Mouse (Mus musculus): ENCODE measurements at regions not wholly inside any gene's neighbourhood (a gene's known extent, or its start where the extent isn't known, plus 50 kb on each side); places are given as distances from the start of the nearest gene placed in this dataset.
A peak's percentile ranks its signal among the peaks of the same experiment; 100 is the strongest.

- no peak for DNase-seq
Measured at GRCm38 (mm10) chr13:112044372-112044771, 235.6 kb upstream of the Map3k1 start.

GRCm38 (mm10) chr13:112046247-112047211, 237.7 kb upstream of the Map3k1 start:
- peak; percentile 13 for DNase-seq

GRCm38 (mm10) chr13:112047408-112047807, 238.6 kb upstream of the Map3k1 start:
- DNase-seq: no peak

- DNase-seq: no peak
Measured at GRCm38 (mm10) chr13:112047874-112048273, 239.1 kb upstream of the Map3k1 start.

- DNase-seq: no peak
Measured at GRCm38 (mm10) chr13:112048327-112048726, 239.5 kb upstream of the Map3k1 start.

GRCm38 (mm10) chr13:112050892-112051291, 237.4 kb upstream of the Ankrd55 start:
- no peak for DNase-seq

GRCm38 (mm10) chr13:112052011-112052410, 236.2 kb upstream of the Ankrd55 start:
- DNase-seq: no peak

GRCm38 (mm10) chr13:112052456-112052855, 235.8 kb upstream of the Ankrd55 start:
- DNase-seq: no peak

- no peak for DNase-seq
Measured at GRCm38 (mm10) chr13:112054879-112055371, 233.3 kb upstream of the Ankrd55 start.

GRCm38 (mm10) chr13:112058218-112058617, 230.0 kb upstream of the Ankrd55 start:
- DNase-seq: peak; percentile 17

- DNase-seq: no peak
Measured at GRCm38 (mm10) chr13:112058771-112059170, 229.5 kb upstream of the Ankrd55 start.

GRCm38 (mm10) chr13:112062024-112062423, 226.2 kb upstream of the Ankrd55 start:
- no peak for DNase-seq

GRCm38 (mm10) chr13:112063409-112064111, 224.7 kb upstream of the Ankrd55 start:
- no peak for DNase-seq

GRCm38 (mm10) chr13:112064681-112065080, 223.6 kb upstream of the Ankrd55 start:
- DNase-seq: no peak

- DNase-seq: no peak
Measured at GRCm38 (mm10) chr13:112067066-112067847, 221.0 kb upstream of the Ankrd55 start.

- DNase-seq: no peak
Measured at GRCm38 (mm10) chr13:112070757-112071156, 217.5 kb upstream of the Ankrd55 start.

GRCm38 (mm10) chr13:112071209-112071955, 216.9 kb upstream of the Ankrd55 start:
- DNase-seq: no peak

- no peak for DNase-seq
Measured at GRCm38 (mm10) chr13:112071956-112072314, 216.3 kb upstream of the Ankrd55 start.

- DNase-seq: no peak
Measured at GRCm38 (mm10) chr13:112073519-112074406, 214.5 kb upstream of the Ankrd55 start.

GRCm38 (mm10) chr13:112075847-112076479, 212.3 kb upstream of the Ankrd55 start:
- no peak for DNase-seq

- DNase-seq: no peak
Measured at GRCm38 (mm10) chr13:112078088-112078487, 210.2 kb upstream of the Ankrd55 start.

Measured in cerebellum, adult 8-10 months (tissue).